Mouse (Mus musculus): ENCODE results near the gene Mxra8.
A peak's percentile ranks its signal among the peaks of the same experiment; 100 is the strongest.

GRCm38 (mm10) chr4:155821025-155821424, 18.5 kb upstream of the Mxra8 start:
- TF ChIP-seq CTCF (IDR thresholded peaks at IDR 0.05; ENCODE audit: low read depth) (peak; percentile 25), EP300 (IDR thresholded peaks at IDR 0.05; ENCODE audit: low read depth) (no peak)
